Mouse (Mus musculus): ENCODE measurements at regions not wholly inside any gene's neighbourhood (a gene's known extent, or its start where the extent isn't known, plus 50 kb on each side); places are given as distances from the start of the nearest gene placed in this dataset.

DNA sequence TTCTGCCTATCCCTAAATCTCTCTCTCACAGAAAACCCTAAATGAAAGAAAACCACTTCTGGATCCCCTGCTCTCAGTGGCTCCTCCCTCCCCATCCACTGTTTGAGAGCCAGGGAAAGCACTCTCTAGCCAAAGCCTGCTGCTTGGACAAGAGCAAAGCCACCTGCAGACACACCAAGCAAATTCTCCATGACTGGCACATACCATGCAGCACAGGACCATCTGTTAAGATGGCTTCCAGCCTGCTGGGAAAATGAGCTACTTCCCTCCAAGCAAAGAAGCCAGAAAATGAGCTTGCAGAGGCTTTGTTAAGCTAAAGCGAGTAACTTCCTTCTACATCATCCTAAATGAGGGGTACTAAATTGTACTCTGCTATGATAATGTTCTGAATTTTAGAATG is 534.6 kb upstream of the Lmcd1 start:
- DNase-seq (ENCODE audit: low spot score) (no peak), ATAC-seq (no peak)
- no peaks in the 10 kb centered on the region for H3K36me3 ChIP-seq (ENCODE audit: insufficient read depth, low read length)
- no peak for TF ChIP-seq CTCF (IDR thresholded peaks at IDR 0.05)
- no peak for TF ChIP-seq EP300 (IDR thresholded peaks at IDR 0.05)
- no peak overlapping the region for H3K4me3 ChIP-seq (ENCODE audit: low read depth, low read length)
- no peak overlapping the region for H3K4me2 ChIP-seq (replicated peaks; ENCODE audit: low read depth, low read length)
- no peak overlapping the region for H3K27ac ChIP-seq (ENCODE audit: low read length)
- WGBS = 90% methylated on average over 1 of the region's 1 CpGs
- no peaks in the 10 kb centered on the region for H3K4me1 ChIP-seq (ENCODE audit: insufficient read depth, low read depth, low read length)
- H3K27me3 ChIP-seq (replicated peaks; ENCODE audit: insufficient read depth, low read length) = no peaks in the 10 kb centered on the region
- no peaks in the 10 kb centered on the region for H3K9me3 ChIP-seq (ENCODE audit: low read length)
- H3K9ac ChIP-seq (replicated peaks; ENCODE audit: low read depth) = no peak overlapping the region

DNA sequence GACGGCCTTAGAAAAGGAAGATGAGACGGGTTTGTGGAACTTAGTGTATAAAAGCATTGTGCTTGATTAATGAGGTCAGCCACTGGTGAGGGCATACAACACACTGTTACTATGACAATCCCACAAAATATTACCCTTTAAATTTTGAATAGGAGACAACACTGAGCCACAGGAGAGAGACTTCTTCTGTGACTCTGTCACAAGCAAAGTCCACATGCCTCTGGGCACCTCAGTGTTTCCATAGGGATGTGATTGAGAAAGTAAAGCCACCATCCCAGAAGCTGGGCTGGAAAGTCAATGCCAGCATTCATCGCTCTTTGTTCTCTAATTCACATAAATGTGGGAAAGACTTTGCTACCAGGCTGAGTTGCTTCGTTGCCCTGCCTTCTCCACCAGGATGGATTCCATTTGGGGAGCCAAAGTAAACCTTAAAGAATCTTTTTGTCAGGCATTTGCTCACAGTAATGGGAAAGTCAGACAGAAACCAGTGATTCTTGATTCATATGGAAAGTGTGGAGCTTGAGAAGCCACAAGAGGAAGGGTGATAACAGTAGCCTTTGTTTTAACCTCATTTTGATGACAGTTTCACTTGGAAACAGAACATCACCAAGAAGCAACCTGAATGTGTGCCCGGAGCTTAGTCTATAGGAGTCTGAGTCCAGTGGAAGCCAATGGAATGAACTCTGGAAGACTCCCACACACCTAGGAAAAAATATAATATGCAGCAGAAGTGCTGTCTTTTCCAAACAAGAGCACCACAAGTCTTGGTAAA is 491.7 kb upstream of the Lmcd1 start:
- 80% methylated on average over 5 of the region's 5 CpGs for WGBS
- no peaks in the 10 kb centered on the region for H3K27me3 ChIP-seq (replicated peaks; ENCODE audit: insufficient read depth, low read length)
- ATAC-seq = no peak
- no peaks in the 10 kb centered on the region for H3K36me3 ChIP-seq (ENCODE audit: insufficient read depth, low read length)
- no peaks in the 10 kb centered on the region for H3K9me3 ChIP-seq (ENCODE audit: low read length)
- TF ChIP-seq CTCF (IDR thresholded peaks at IDR 0.05) (no peak), EP300 (IDR thresholded peaks at IDR 0.05) (no peak)
- no peak overlapping the region for H3K4me2 ChIP-seq (replicated peaks; ENCODE audit: low read depth, low read length)
- DNase-seq (ENCODE audit: low spot score) = no peak
- H3K4me1 ChIP-seq (ENCODE audit: insufficient read depth, low read depth, low read length) = no peaks in the 10 kb centered on the region
- no peak overlapping the region for H3K27ac ChIP-seq (ENCODE audit: low read length)
- no peak overlapping the region for H3K4me3 ChIP-seq (ENCODE audit: low read depth, low read length)
- H3K9ac ChIP-seq (replicated peaks; ENCODE audit: low read depth) = no peak overlapping the region

DNA sequence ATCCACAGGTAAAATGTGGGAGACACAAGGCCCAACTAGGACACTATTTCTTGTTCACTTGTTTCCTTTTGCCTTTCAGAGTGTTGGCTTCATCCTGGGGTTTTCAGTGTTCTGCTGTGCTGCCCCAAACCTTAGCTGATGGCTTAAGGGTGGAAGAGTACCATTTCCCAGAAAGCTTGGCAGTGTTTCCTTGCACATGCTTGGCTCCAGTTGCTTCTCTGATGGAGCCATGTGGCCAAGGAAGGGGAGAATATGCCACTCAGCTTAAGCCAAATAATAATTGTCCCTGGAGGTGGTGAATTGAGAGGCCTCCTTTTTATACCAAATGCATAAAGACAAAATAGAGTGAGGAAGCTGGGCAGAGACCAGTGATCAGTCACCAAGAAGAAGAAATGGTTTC is 464.9 kb upstream of the Lmcd1 start:
- no peak for DNase-seq (ENCODE audit: low spot score)
- Histone ChIP-seq H3K4me2 (replicated peaks; ENCODE audit: low read depth, low read length) (no peak overlapping the region), H3K27me3 (replicated peaks; ENCODE audit: insufficient read depth, low read length) (no peaks in the 10 kb centered on the region), H3K4me1 (ENCODE audit: insufficient read depth, low read depth, low read length) (no peaks in the 10 kb centered on the region), H3K27ac (ENCODE audit: low read length) (no peak overlapping the region), H3K36me3 (ENCODE audit: insufficient read depth, low read length) (no peaks in the 10 kb centered on the region), H3K4me3 (ENCODE audit: low read depth, low read length) (no peak overlapping the region), H3K9ac (replicated peaks; ENCODE audit: low read depth) (no peak overlapping the region), H3K9me3 (ENCODE audit: low read length) (no peaks in the 10 kb centered on the region)
- no peak for ATAC-seq
- TF ChIP-seq CTCF (IDR thresholded peaks at IDR 0.05) = no peak
- TF ChIP-seq EP300 (IDR thresholded peaks at IDR 0.05) = no peak

DNA sequence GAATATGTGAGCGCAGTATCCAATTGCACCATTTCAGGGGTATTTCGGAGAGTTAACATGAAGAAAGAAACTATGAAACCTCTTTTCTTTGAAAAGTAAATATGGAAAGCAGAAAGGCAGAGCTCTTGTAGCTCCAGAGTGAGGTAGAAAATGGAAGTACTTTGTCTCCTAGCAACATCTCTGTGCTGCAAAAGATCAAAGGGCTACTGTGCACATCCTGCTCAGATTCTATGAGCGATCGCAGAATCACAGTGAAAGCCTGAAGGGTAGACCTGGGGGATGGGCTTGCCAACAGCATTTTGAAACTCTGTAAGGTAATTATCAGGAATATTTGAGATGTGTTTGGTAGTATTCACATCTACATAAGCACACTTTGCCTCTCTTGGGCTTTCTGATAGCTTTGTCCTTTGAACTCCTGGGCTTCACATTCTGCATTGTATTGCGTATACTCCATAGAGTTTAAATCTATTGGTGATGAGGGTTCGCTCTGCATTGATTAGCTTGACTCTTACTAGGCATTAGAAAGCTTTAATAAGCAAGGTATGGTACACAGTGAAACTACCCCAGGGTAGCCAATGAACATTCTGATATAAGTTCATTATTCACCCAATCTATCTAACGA is 459.5 kb upstream of the Lmcd1 start:
- no peaks in the 10 kb centered on the region for H3K9me3 ChIP-seq (ENCODE audit: low read length)
- ATAC-seq (no peak), DNase-seq (ENCODE audit: low spot score) (no peak)
- no peaks in the 10 kb centered on the region for H3K36me3 ChIP-seq (ENCODE audit: insufficient read depth, low read length)
- no peak overlapping the region for H3K9ac ChIP-seq (replicated peaks; ENCODE audit: low read depth)
- no peak overlapping the region for H3K4me2 ChIP-seq (replicated peaks; ENCODE audit: low read depth, low read length)
- no peaks in the 10 kb centered on the region for H3K4me1 ChIP-seq (ENCODE audit: insufficient read depth, low read depth, low read length)
- no peak overlapping the region for H3K4me3 ChIP-seq (ENCODE audit: low read depth, low read length)
- H3K27ac ChIP-seq (ENCODE audit: low read length) = no peak overlapping the region
- no peak for TF ChIP-seq EP300 (IDR thresholded peaks at IDR 0.05)
- no peak for TF ChIP-seq CTCF (IDR thresholded peaks at IDR 0.05)
- no peaks in the 10 kb centered on the region for H3K27me3 ChIP-seq (replicated peaks; ENCODE audit: insufficient read depth, low read length)
- whole genome bisulfite sequencing = 60% methylated on average over 7 of the region's 7 CpGs

DNA sequence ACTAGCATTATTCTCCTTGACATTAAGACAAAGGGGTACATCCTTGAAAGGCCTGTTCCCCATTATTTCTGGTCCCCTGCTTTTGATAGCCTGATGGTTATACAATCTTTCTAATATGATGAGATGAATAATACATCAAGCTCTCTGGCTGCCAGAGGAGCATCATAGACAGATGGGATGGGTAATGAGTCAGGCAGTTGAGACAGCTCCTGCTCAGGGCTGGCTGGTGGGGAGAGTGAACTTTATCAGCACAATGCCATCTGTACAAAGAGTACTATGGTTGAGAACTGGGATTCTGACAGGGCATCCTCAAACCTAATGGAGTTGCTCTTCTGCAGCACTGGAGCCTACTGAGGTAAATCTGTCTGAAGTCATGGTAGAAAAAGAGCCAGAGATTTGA is 458.4 kb upstream of the Lmcd1 start:
- no peak for TF ChIP-seq EP300 (IDR thresholded peaks at IDR 0.05)
- TF ChIP-seq CTCF (IDR thresholded peaks at IDR 0.05) = no peak
- no peaks in the 10 kb centered on the region for H3K4me1 ChIP-seq (ENCODE audit: insufficient read depth, low read depth, low read length)
- no peak overlapping the region for H3K4me3 ChIP-seq (ENCODE audit: low read depth, low read length)
- H3K27ac ChIP-seq (ENCODE audit: low read length) = no peak overlapping the region
- H3K27me3 ChIP-seq (replicated peaks; ENCODE audit: insufficient read depth, low read length) = no peaks in the 10 kb centered on the region
- H3K9ac ChIP-seq (replicated peaks; ENCODE audit: low read depth) = no peak overlapping the region
- H3K4me2 ChIP-seq (replicated peaks; ENCODE audit: low read depth, low read length) = no peak overlapping the region
- no peak for ATAC-seq
- no peak for DNase-seq (ENCODE audit: low spot score)
- H3K36me3 ChIP-seq (ENCODE audit: insufficient read depth, low read length) = no peaks in the 10 kb centered on the region
- no peaks in the 10 kb centered on the region for H3K9me3 ChIP-seq (ENCODE audit: low read length)

DNA sequence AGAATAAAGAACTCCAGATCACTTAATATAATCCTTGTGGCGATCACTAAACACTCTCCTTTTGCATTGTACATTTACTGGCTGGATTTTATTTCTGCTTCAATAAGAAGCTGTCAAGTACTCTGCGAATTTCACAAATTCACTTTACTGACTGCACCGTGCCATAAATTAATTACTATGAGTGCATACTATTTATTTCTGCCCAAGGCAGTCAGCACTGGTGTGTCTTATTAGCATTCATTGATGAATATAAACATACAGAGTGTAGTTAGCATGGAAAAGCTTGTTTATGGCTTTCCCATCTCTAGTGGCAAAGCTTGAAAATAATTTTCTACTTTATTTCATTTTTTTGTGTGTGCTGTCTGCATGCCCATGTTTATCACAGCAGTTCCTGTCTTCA is 453.3 kb upstream of the Lmcd1 start:
- no peaks in the 10 kb centered on the region for H3K27me3 ChIP-seq (replicated peaks; ENCODE audit: insufficient read depth, low read length)
- H3K27ac ChIP-seq (ENCODE audit: low read length) = no peak overlapping the region
- H3K4me2 ChIP-seq (replicated peaks; ENCODE audit: low read depth, low read length) = no peak overlapping the region
- H3K9ac ChIP-seq (replicated peaks; ENCODE audit: low read depth) = no peak overlapping the region
- H3K9me3 ChIP-seq (ENCODE audit: low read length) = no peaks in the 10 kb centered on the region
- no peaks in the 10 kb centered on the region for H3K36me3 ChIP-seq (ENCODE audit: insufficient read depth, low read length)
- no peak for ATAC-seq
- no peaks in the 10 kb centered on the region for H3K4me1 ChIP-seq (ENCODE audit: insufficient read depth, low read depth, low read length)
- 87% methylated on average over 3 of the region's 3 CpGs for WGBS
- DNase-seq (ENCODE audit: low spot score) = no peak
- no peak overlapping the region for H3K4me3 ChIP-seq (ENCODE audit: low read depth, low read length)
- no peak for TF ChIP-seq CTCF (IDR thresholded peaks at IDR 0.05)
- TF ChIP-seq EP300 (IDR thresholded peaks at IDR 0.05) = no peak
